Mouse (Mus musculus) ES-E14 (cell line): ENCODE data around the gene Fgf18. TPM values are rescaled to one million over a fixed set of nuclear protein-coding genes. Genes with fewer than 3 reads are reported as not detected.

Source experiments
- DNase-seq: peaks from one replicate; pipeline ENCODE4 v3.0.0-alpha.2; 2013; ENCODE audit warnings: low read depth, low spot score
- H3K27ac ChIP-seq: 2 replicates; pipeline ENCODE4 v1.5.1; 2012; ENCODE audit warnings: low read depth, mild to moderate bottlenecking, low read length, moderate library complexity, mixed read lengths; ENCODE audit not compliant: poor library complexity, insufficient read depth, severe bottlenecking
- H3K36me3 ChIP-seq: 2 replicates; pipeline ENCODE4 v1.6.1; 2012; ENCODE audit warnings: mild to moderate bottlenecking, low read length, moderate library complexity, mixed read lengths; ENCODE audit not compliant: control insufficient read depth, poor library complexity, insufficient read depth, severe bottlenecking
- H3K4me1 ChIP-seq, 2 experiments: fragments of 150-350 bp in 1 of 2; sonication (generic) in 1 of 2; 2 replicates each; pipeline ENCODE4 v1.6.1; 2012; ENCODE audit warnings: low read length in 2 of 2, mild to moderate bottlenecking in 1 of 2, mixed read lengths in 1 of 2; ENCODE audit not compliant: control insufficient read depth in 2 of 2, insufficient read depth in 2 of 2, poor library complexity in 1 of 2
- H3K4me3 ChIP-seq, 2 experiments: fragments of 150-350 bp in 1 of 2; sonication (generic) in 1 of 2; 2 replicates each; pipeline ENCODE4 v1.5.1; 2012; ENCODE audit warnings: low read length in 2 of 2, low read depth in 1 of 2, mild to moderate bottlenecking in 1 of 2, mixed read lengths in 1 of 2; ENCODE audit not compliant: insufficient read depth in 1 of 2, poor library complexity in 1 of 2, severe bottlenecking in 1 of 2
- H3K9ac ChIP-seq: 2 replicates; pipeline ENCODE4 v1.6.1; 2012; ENCODE audit warnings: low read depth, mild to moderate bottlenecking, low read length, mixed read lengths; ENCODE audit not compliant: poor library complexity, insufficient read depth, severe bottlenecking
- H3K9me3 ChIP-seq: fragments of 150-350 bp; sonication (generic); 2 replicates; pipeline ENCODE4 v1.6.1; 2012; ENCODE audit warnings: low read depth, mild to moderate bottlenecking, low read length; ENCODE audit not compliant: control insufficient read depth, insufficient read depth
- CHD2 ChIP-seq: IDR thresholded peaks from 2 replicates; pipeline ENCODE4 v1.6.1; 2014; ENCODE audit warnings: mild to moderate bottlenecking, low read depth, low read length, inconsistent platforms
- HCFC1 ChIP-seq: IDR thresholded peaks from 2 replicates; pipeline ENCODE4 v1.6.1; 2012; ENCODE audit warnings: low read length, inconsistent platforms, borderline replicate concordance; ENCODE audit not compliant: insufficient read depth
- MAFK ChIP-seq: IDR thresholded peaks from 2 replicates; pipeline ENCODE4 v1.6.1; 2014; ENCODE audit warnings: mild to moderate bottlenecking, low read depth, low read length, inconsistent platforms; ENCODE audit not compliant: insufficient read depth
- ZC3H11A ChIP-seq: IDR thresholded peaks from 2 replicates; pipeline ENCODE4 v1.6.1; 2012; ENCODE audit warnings: low read depth, mild to moderate bottlenecking, inconsistent platforms, low read length, borderline replicate concordance
- ZNF384 ChIP-seq: IDR thresholded peaks from 2 replicates; pipeline ENCODE4 v1.6.1; 2012; ENCODE audit warnings: low read depth, low read length, inconsistent platforms
- in situ Hi-C, 2 experiments: fragments of 600-800 bp; cut with MboI; formaldehyde crosslinking; loops; one replicate each; pipeline ENCODE4 v1.15.1; 2025; ENCODE audit warnings: low sequenced_read_pairs in 2 of 2, inconsistent platforms in 1 of 2; ENCODE audit not compliant: unreplicated experiment in 2 of 2
- total RNA-seq: library from RNA; depleted of rRNA; stranded (reverse); fragments of 300-350 nt; gene quantifications from 2 replicates; pipeline ENCODE4 v1.2.3, GENCODE M21; 2012

Gene Fgf18
- total RNA-seq, 1 experiment = 1.6 TPM

DNA sequence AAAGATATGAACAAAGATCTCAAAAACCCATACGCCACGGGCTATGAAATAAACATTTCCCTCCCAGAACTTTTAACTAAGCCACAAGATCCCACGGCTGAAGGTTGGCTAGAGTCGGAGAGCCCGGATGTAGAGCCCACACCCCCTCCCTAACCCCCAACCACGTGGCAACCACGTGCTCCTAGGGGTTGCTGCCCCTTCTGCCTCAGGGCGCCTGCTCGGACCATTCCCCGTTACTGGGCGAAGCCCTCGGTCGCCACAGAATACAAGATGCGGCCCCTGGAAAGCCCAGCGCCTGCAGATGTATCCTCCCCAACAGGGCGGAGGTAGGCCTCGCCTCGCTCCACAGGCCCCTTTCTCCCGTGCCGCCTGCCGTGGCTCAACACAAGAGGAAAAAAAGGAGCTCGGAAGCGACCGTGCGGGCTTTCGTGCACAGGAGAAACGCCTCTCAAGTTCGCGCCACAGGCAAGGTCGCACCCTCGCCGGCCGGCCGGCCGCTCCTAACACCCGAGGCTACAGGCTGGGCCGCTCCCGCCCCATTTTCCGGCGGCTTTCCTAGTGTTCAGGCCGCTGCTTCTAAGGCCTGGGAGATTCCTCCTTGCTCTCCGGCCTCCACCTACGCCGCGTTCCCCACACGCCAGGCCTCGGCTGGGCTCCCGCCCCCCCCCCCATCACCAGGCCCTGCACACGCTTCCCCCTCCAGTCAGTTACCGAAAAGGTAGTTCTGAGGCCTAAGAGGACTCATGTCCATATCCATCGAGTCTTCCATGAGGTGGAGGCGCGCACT lies 15.2 kb upstream of the Fgf18 start:
- H3K9ac ChIP-seq = peak overlapping the region; percentile 100
- H3K27ac ChIP-seq = peak overlapping the region; percentile 97
- peaks cover 49% of the 10 kb centered on the region for H3K36me3 ChIP-seq
- no peak for DNase-seq
- peaks cover 2% of the 10 kb centered on the region in 2 experiments; a peak in 1 of 4 replicates for H3K4me1 ChIP-seq
- peak overlapping the region; percentile 76 to 99 for H3K4me3 ChIP-seq
- in situ Hi-C loops = no loop called here
- TF ChIP-seq MAFK (no peak), ZC3H11A (no peak), ZNF384 (no peak), CHD2 (no peak), HCFC1 (no peak)
- no peaks in the 10 kb centered on the region for H3K9me3 ChIP-seq

DNA sequence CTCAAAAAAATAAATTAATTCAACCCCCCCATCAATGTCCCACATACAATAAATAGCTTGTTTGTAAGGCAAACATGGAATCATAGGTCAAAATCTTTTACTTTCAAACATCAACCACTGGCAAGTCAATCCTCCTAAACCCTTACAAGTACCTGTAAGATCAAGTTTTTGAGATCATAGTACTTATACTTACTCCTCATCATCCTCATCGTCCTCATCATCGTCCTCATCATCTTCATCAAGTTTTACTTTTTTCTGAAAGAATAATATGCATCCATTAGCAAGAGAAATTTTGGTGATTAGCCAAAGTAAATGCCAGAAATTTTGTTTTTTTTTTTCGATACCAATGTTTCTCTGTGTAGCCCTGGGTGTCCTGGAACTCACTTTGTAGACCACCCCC lies 12.5 kb upstream of the Fgf18 start:
- Histone ChIP-seq H3K4me3 (peak overlapping the region; percentile 10 to 99), H3K9me3 (no peaks in the 10 kb centered on the region), H3K27ac (no peak overlapping the region; the same call in 1 of the 2 replicates), H3K4me1 (peaks cover 0 to 2% of the 10 kb centered on the region in 2 experiments; a peak in 1 of 4 replicates), H3K9ac (peak overlapping the region; percentile 43; the same call in 1 of the 2 replicates), H3K36me3 (peaks cover 69% of the 10 kb centered on the region)
- in situ Hi-C loops = no loop called here
- DNase-seq = no peak
- TF ChIP-seq ZNF384 (no peak), HCFC1 (no peak), CHD2 (no peak), ZC3H11A (no peak), MAFK (no peak)

DNA sequence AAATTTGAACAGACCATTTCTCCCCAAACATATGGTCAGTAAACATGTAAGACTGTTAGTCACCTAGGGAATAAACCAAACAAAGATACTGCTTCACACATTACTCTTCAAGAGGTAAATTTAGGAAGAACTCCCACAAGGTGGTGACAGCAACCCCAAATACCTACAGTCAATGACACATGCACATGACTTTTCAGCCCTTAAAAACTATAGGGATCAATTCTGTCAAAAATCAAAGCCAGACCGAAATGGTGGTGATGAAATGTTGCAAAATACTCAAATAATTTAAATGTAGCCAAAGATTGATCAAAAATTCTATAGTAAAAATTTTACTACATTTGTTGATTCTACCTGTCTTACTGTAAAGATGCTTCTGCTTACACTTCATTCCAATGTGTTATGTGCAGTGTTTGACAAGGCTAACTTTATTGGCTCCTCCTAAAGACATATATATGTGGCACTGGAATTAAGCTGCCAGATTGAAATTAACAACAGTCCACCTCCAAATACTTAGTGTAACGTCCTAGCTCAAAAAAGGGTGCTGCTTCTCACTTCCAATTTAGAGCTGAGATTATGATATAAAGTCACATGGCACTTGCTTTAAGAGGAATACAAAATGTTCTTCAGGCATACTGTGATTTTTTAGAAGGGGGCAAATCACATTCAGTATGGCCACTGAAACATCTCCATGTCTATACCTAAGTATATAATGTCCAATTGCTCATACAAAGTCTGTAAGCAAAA lies 10.4 kb upstream of the Fgf18 start:
- Histone ChIP-seq H3K9me3 (no peaks in the 10 kb centered on the region), H3K27ac (no peak overlapping the region), H3K4me1 (0 out of 4 replicates have a peak, but pooled peaks cover 0 to 2% of the 10 kb centered on the region in 2 experiments), H3K36me3 (peaks cover 77% of the 10 kb centered on the region), H3K9ac (no peak overlapping the region), H3K4me3 (no peak overlapping the region; a peak in 1 of 4 replicates)
- no peak for TF ChIP-seq ZNF384
- TF ChIP-seq ZC3H11A = no peak
- no peak for TF ChIP-seq CHD2
- no peak for TF ChIP-seq MAFK
- no peak for TF ChIP-seq HCFC1
- in situ Hi-C loops = no loop called here
- no peak for DNase-seq

DNA sequence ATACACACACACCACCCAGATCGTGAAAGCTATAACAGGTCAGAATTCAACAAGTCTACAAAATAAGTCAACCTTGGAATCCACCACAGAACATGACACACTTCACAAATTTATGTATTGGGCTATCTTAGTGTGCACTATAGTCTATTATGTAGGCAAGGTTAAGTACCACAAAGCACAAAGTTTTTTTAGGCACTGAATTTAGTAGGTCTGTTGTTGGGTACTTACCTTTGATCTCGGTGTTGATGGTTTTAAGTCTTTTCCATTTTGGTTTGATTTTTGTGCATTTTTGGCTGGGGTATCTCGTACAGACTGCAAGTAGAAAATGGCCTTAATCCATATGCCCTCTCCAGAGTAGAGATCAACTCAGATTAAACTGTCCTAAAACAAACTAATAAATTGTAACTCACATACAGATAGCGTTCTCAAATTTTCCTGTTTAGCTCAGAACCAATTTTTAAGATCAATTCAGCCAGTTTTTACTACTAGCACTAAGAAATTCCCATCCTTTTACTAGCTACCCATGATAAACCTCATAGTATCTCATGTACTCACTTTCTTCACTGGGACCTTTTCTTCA lies 9.3 kb upstream of the Fgf18 start:
- H3K9me3 ChIP-seq = no peaks in the 10 kb centered on the region
- H3K27ac ChIP-seq = no peak overlapping the region
- H3K9ac ChIP-seq = no peak overlapping the region
- TF ChIP-seq CHD2 (no peak), HCFC1 (no peak), MAFK (no peak), ZC3H11A (no peak), ZNF384 (no peak)
- peaks cover 67% of the 10 kb centered on the region for H3K36me3 ChIP-seq
- in situ Hi-C loops = no loop called here
- no peak for DNase-seq
- H3K4me1 ChIP-seq = 0 out of 4 replicates have a peak, but pooled peaks cover 0 to 2% of the 10 kb centered on the region in 2 experiments
- H3K4me3 ChIP-seq = no peak overlapping the region
